Mouse (Mus musculus) embryo, embryonic 10 days (tissue): ENCODE data around the gene Tmem101.

Experiments
- DNase-seq: peaks from one replicate; pipeline ENCODE4 v3.0.0-alpha.2; 2015; ENCODE audit warnings: low spot score

Gene Tmem101

DNA sequence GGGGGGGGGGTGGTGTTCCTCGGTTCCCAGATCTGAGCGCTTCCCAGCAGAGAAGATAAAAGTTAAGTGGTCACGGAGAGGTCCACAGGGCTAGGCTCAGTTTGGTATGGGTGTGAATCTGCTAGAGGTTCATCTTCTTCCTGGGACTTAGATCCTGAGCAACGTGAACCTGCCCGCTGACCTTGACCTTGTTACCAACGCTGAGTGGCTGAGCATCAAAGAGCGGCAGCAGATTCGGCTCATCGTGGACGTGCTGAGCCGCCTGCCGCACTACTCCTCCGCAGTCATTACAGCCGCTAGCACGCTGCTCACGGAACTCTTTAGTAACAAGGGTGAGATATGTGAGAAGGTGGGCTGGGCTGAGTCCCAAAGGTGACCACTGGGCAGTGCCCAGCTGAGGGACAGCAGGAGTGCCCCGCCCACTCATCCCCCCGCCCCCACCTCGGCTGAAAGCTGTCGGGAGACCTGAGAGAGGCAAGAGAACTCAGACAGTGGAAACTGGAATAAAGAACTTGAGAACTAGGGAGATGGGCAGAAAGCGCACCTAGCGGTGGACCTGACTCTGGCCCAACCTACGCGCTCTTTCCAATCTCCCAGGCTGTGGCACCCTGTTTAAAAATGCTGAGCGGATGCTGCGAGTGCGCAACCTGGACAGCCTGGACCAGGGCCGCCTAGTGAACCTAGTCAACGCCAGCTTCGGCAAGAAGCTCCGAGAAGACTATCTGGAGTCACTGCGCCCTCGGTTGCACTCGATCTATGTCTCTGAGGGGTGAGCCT, 8.8 kb downstream of the Tmem101 start:
- peak; percentile 35 for DNase-seq

- DNase-seq = peak; percentile 11
Measured at GRCm38 (mm10) chr11:102146531-102146930, 9.7 kb downstream of the Tmem101 start.

DNA sequence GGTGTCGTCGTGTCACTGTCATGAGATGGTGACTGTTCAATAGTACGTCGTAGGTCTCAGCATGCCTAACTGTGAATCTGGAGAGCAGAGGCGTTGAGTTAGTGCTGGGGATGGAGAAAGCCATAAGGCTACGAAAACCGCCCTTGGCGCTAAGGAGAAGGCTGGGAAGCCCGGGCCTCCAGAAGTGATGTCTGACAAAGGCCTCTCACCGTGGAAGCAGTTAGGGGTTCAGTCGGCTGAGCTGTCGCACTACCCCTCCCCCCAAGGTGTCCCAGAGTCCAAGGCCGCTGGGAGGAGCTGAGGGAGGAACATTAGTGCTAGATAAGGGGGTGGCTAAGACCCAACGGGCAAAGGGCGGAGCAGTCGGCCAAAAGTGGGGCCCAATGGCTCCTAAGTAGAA, 10.2 kb downstream of the Tmem101 start:
- DNase-seq = peak; percentile 41

- peak; percentile 9 for DNase-seq
Measured at GRCm38 (mm10) chr11:102145471-102146001, 10.7 kb downstream of the Tmem101 start, which contains the start of gene Nags. Gene Nags (plus strand): TSS chr11:102145513.

- DNase-seq = peak; percentile 15
Measured at GRCm38 (mm10) chr11:102144957-102145470, 11.2 kb downstream of the Tmem101 start.

GRCm38 (mm10) chr11:102142355-102142754, 13.8 kb downstream of the Tmem101 start:
- DNase-seq = no peak

DNA sequence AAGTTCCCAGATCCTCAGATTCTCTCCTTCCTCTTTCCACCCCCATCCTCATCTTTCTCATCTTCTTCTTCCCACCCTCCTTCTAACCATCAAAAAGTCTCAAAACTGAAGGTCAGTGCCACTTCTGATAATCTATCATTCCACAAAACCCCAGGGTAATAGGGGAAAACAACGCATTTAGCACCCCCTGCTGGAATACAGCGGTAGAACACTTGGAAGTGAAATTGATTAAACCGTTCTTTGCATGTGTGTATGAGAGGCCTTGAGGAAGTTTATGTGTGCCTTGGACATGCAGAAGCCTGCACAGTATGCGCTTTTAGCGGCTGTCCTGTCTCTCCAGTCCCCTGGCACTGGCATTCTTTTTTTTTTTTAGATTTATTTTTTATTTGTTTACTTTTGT, 15.7 kb downstream of the Tmem101 start:
- DNase-seq = peak; percentile 81

DNA sequence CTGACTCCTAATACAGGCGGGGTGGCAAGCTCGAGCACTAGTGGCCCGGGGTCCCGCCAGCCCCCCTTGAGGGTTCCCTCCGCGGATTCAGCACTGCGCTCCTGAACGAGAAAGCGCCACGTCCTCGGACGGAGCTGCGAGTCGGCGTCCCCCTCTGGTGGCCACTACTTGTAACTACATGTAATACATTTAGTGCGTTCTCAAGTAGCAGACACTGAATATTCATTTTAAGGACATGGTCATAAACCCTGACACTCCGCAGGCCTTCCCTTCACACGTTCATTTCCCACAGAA, 17.8 kb downstream of the Tmem101 start:
- peak; percentile 90 for DNase-seq

GRCm38 (mm10) chr11:102137625-102138446, 18.4 kb downstream of the Tmem101 start:
- no peak for DNase-seq

GRCm38 (mm10) chr11:102134516-102134915, 21.7 kb downstream of the Tmem101 start:
- DNase-seq = no peak

- DNase-seq = no peak
Measured at GRCm38 (mm10) chr11:102117386-102117785, 38.8 kb downstream of the Tmem101 start.

DNA sequence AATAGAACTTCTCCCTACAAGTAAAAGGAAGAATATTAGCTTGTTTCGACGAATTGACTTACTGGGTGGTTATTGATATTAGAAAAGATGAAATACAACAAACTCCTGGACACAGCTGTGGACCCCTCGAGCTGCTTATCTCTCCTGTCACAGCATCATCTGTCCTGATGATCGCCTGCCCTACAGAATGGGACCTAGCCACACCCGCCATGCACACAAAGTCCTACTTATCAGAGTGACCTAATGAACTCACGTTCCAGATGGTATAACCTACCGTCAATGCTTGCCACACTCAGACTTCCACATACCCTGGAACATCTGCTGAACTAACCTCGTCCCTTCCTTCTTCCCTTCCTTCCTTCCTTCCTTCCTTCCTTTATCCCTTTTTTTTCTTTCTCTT, 40.0 kb downstream of the Tmem101 start:
- DNase-seq = no peak

DNA sequence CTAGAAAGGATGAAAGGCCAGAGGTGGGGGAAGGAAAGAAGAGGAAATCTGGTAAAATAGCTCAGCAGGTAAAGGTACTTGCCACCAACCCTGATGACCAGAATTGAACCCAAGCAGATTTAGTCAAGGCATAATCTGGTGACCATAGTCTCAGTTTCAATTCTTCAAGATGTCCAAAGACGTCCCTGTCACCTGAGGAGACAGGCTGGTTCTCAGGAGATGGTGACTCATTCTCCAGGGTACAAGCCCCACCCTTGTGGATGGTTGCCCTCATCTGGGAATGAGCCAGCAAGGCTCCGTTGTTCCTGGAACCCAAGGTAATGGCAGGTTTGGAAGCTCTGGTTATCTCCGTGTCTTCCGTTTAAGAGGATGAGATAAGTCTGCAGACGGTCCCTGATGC, 44.6 kb downstream of the Tmem101 start:
- DNase-seq = no peak

DNA sequence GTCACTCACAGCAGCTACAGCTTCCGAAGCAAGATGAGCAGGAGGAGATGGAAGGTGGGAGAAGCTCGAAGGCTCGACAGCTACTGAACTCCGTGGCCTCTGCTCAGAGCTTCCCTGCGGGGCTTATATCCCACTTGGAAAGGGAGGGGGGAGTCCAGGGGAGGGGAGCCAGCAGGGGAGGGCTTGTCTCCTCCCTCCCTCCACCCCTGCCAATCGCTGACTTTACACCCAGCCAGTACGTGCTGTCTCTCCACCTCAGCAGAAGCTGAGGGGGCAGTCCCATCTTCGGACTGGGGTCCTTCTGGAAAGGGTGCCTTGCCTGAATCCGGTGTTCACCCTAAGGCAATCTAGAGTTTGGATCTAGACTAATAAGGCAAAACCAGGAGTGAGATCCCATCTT, 48.5 kb downstream of the Tmem101 start, which contains the start of gene Pyy:
Gene Pyy (minus strand): TSS at position 101 of the 400 bp plus-strand sequence.
- DNase-seq = no peak

DNA sequence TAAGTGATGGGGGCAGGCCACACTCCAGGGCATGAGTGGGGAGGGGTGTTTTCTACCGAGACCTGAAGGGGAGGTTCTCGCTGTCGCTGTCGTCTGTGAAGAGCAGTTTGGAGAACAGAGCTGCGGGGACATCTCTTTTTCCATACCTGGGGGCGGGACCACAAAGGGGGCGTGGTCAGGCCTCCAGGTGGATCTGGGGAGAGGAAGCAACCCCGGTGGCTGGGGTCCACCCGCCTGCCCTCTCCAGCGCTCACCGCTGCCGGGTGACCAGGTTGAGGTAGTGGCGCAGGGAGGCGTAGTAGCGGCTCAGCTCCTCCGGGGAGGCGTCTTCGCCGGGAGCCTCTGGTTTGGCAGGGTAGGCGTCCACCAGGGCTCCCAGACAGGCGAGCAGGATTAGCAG, 49.3 kb downstream of the Tmem101 start:
- no peak for DNase-seq
